Comparison of ENCODE assay signal across 8 mouse cellular contexts in the genomic region with DNA sequence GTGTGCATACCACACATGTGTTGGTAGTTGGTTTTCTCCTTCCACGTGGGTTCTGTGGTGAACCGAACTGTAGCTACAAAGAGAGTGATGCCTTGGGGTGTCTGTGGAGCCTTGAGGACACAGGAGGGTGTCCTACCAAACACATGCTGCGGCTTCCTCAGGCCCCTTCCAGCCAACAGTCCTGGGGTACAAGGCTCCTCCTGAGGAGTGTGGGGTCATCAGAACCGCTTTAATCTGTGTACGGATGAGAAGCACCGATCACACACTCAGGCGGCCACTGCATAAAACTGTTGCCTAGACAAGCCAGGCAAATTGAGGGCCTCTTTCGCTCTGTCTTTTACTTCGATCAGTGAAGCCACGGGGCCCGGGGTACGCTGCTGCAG. TPM values are rescaled to one million over a fixed set of nuclear protein-coding genes. Genes with fewer than 3 reads are reported as not detected.
DNase-seq lines count a peak whose midpoint lies in the region; ATAC-seq lines count a peak whose summit lies in the region.

No protein-coding gene starts in this region.

- 0 out of 2 replicates have a peak, but pooled peaks have one; percentile 4 for ATAC-seq in forebrain, embryonic 15.5 days (replicated peaks)
- ATAC-seq in intestine, embryonic 16.5 days = 0 out of 2 replicates have a peak, but pooled peaks have one; percentile 0

- 20% methylated on average over 12 of the region's 12 CpGs for WGBS in forebrain, embryonic 15.5 days
- WGBS in intestine, embryonic 16.5 days = 12% methylated on average over 12 of the region's 12 CpGs

- DNase-seq in embryo, embryonic 10.5 days (ENCODE audit: low spot score) = peak; percentile 67
- no peak for DNase-seq in embryo, embryonic 10 days (ENCODE audit: low spot score)
- DNase-seq in cerebellum, adult 11 months = peak; percentile 52
- peak; percentile 56 for DNase-seq in liver
- DNase-seq in naive thymus-derived CD4-positive, alpha-beta T cell, adult 2 months (ENCODE audit: low read depth) = peak; percentile 70
- peak; percentile 61 for DNase-seq in thymus, postnatal 0 days (ENCODE audit: low spot score)

- peak overlapping the region; percentile 56 for H3K9ac ChIP-seq in forebrain, embryonic 15.5 days (replicated peaks)
- H3K9ac ChIP-seq in intestine, embryonic 16.5 days (ENCODE audit: low read depth, low read length) = peak overlapping the region; percentile 76

- peak overlapping the region; percentile 48 for H3K4me2 ChIP-seq in forebrain, embryonic 15.5 days (replicated peaks)
- H3K4me2 ChIP-seq in intestine, embryonic 16.5 days (ENCODE audit: low read depth, low read length) = peak overlapping the region; percentile 81

- peak overlapping the region; percentile 92 for H3K27ac ChIP-seq in forebrain, embryonic 15.5 days (replicated peaks)
- H3K27ac ChIP-seq in intestine, embryonic 16.5 days (ENCODE audit: low read length) = peak overlapping the region; percentile 86

- no peaks in the 10 kb centered on the region for H3K27me3 ChIP-seq in forebrain, embryonic 15.5 days
- H3K27me3 ChIP-seq in intestine, embryonic 16.5 days (replicated peaks; ENCODE audit: control insufficient read depth, insufficient read depth, low read length) = no peaks in the 10 kb centered on the region

- peaks cover 35% of the 10 kb centered on the region for H3K4me1 ChIP-seq in forebrain, embryonic 15.5 days
- peaks cover 29% of the 10 kb centered on the region for H3K4me1 ChIP-seq in intestine, embryonic 16.5 days (ENCODE audit: control insufficient read depth, insufficient read depth, low read length)

- peak overlapping the region; percentile 78 for H3K4me3 ChIP-seq in forebrain, embryonic 15.5 days
- H3K4me3 ChIP-seq in intestine, embryonic 16.5 days (ENCODE audit: low read length) = peak overlapping the region; percentile 51

- no peaks in the 10 kb centered on the region for H3K9me3 ChIP-seq in forebrain, embryonic 15.5 days
- H3K9me3 ChIP-seq in intestine, embryonic 16.5 days (ENCODE audit: control insufficient read depth, low read length) = no peaks in the 10 kb centered on the region

- no peaks in the 10 kb centered on the region for H3K36me3 ChIP-seq in forebrain, embryonic 15.5 days
- H3K36me3 ChIP-seq in intestine, embryonic 16.5 days (ENCODE audit: control insufficient read depth, insufficient read depth, low read length) = no peaks in the 10 kb centered on the region

RNA-seq across cellular contexts. Expression of a gene that starts 0.9 kb away (rescaled TPM):
- 31.3 and 33.2 TPM in 2 replicates for polyA plus RNA-seq in forebrain, embryonic 15.5 days (2015; fragmentation: Nextera tagmentation; extraction: Ambion mirVana)
- polyA plus RNA-seq in intestine, embryonic 16.5 days (2015; fragmentation: Nextera tagmentation; extraction: Ambion mirVana) = 25.7 and 27.4 TPM in 2 replicates
- 30.6 and 31.9 TPM in 2 replicates for polyA plus RNA-seq in thymus, postnatal 0 days (2015; fragmentation: Nextera tagmentation; extraction: Ambion mirVana)

RNA-seq across cellular contexts. Expression of a gene that starts 43.7 kb away (rescaled TPM):
- polyA plus RNA-seq in forebrain, embryonic 15.5 days (2015; fragmentation: Nextera tagmentation; extraction: Ambion mirVana) = 334 and 349 TPM in 2 replicates
- polyA plus RNA-seq in intestine, embryonic 16.5 days (2015; fragmentation: Nextera tagmentation; extraction: Ambion mirVana) = 467 and 488 TPM in 2 replicates
- polyA plus RNA-seq in thymus, postnatal 0 days (2015; fragmentation: Nextera tagmentation; extraction: Ambion mirVana) = 425 and 444 TPM in 2 replicates

RNA-seq across cellular contexts. Expression of a gene that starts 43.8 kb away (rescaled TPM):
- 40.3 and 41.5 TPM in 2 replicates for polyA plus RNA-seq in forebrain, embryonic 15.5 days (2015; fragmentation: Nextera tagmentation; extraction: Ambion mirVana)
- 39.5 and 42.3 TPM in 2 replicates for polyA plus RNA-seq in intestine, embryonic 16.5 days (2015; fragmentation: Nextera tagmentation; extraction: Ambion mirVana)
- 23.9 and 24.7 TPM in 2 replicates for polyA plus RNA-seq in thymus, postnatal 0 days (2015; fragmentation: Nextera tagmentation; extraction: Ambion mirVana)
